Mouse (Mus musculus): ENCODE data around the gene Hephl1.
A peak's percentile ranks its signal among the peaks of the same experiment; 100 is the strongest.

GRCm38 (mm10) chr9:15033568-15034160 lies 78.2 kb downstream of the Hephl1 start:
- peak; percentile 71 for TF ChIP-seq CTCF (IDR thresholded peaks at IDR 0.05)
- TF ChIP-seq EP300 (IDR thresholded peaks at IDR 0.05): no peak

All from lung, postnatal 0 days (tissue).